Mouse (Mus musculus): Measurements from ENCODE around the gene Nr2f6.

Gene Nr2f6

DNA sequence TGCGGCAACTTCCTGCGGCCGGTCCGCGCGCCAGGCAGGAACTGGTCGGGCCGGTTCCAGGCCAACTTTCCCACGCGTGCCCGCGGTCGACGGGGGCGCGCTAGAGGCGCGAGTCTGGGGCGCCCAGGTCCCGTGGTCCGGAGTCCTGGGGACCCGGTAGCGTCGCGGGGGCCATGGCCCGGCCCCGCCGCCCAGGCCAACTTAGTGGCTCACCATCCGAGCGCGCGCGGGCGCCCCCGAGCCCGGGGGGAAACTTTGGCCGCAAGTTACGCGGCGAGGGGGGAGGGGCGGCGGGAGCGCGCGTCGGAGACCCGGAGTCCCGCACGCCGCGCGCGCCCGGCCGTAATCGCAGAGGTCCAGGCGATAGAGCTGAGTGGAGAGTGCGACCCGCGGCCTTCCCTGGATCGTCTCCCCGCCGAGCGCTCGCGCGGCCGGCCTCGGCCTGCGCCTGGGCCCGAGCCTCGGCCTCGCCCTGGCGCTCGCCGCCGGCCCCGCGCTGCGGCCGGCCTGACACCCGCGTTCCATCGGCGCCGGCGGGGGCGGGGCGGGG, at the start of gene Nr2f6:
Gene Nr2f6, minus strand, starts transcription at position 540 of the 550 bp plus-strand sequence.
- peak; percentile 58 for DNase-seq (ENCODE audit: low read depth)

DNA sequence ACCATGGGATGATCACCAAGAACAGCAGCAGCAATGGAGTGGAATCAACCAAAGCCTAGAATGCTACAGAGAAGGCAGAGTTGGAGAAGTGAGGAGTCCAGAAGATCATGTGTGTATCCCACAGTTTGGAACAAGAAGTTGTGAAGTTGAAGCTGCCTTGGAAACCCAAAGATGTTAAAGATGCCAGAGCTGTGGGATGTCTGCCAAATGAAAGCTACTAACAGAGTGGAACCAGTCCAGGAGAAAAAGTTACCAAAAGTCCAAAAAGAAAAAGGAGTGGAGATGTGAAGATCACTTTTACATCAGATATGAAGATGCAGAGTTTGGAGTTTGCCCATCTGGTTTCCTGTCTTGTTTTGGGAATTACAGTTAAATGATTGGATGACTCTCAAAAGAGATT, 40.4 kb upstream of the Nr2f6 start:
- no peak for DNase-seq (ENCODE audit: low read depth)

DNA sequence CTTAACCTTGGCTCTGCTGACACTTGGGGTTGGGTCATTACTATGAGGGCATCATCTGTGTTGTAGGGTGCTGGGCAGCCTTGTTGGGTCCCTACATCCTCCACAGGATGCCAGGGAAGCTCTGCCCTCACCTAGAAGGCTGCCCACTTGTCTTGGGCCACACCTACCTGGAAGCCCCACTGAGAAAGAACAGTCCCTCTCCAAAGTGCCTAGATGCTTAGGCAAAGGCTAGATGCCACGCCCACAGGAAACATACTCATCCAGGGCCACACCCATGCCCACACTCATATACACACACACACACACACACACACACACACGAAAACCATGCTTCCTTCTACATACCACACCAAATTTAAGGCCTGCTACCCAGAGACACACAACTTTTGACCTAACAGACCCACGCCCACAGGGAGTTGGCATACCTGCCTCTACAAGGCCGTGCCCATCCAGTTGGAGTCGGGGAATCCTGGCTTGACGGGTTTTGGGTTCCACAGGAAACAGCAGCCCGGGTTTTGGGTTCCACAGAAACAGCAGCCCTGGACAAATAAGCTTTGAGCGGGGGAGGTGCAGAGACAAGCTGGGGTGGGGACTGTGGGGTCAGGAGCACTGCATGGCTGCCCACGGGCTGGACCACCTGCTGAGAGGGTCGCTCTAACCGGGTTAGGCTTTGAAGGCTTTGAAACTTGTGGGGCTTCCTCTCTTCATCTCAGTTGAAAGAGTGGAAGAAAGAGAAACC, 29.9 kb upstream of the Nr2f6 start:
- peak; percentile 71 for DNase-seq (ENCODE audit: low read depth)

DNA sequence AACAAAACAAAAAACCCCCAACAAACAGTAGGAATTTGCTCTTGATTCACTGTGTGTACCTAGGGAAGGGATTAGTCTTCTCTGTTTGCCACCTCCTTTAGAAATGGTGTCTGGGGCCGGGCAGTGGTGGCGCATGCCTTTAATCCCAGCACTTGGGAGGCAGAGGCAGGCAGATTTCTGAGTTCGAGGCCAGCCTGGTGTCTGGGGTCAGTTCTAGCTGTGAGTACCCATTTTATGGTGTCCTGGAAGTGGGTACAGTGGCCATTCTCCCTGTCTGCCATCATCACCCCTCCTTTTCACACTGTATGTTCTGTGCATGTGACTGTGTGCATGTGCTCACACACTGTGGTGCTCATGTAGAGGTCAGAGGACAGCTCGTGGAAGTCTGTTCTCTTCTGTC, 26.5 kb upstream of the Nr2f6 start:
- DNase-seq (ENCODE audit: low read depth): no peak

DNA sequence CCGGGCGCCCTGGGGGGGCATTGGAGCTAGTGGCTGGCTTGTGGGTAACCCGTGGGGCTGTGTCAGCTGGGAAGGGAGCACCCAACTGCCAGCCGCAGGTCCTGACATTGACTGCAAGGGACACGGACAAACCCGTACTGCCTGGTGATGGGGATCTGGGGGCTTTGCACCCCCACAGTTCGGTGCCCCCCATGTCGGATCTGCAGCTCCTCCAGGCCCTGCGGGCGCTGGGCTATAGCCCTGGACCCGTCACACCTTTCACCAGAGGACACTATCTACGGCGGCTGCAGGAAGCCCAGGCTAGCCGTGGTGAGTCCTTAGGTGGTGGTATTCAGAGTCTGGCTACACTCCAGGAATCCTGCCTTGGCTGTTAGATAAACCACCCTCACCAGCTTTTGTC, 25.7 kb upstream of the Nr2f6 start:
- DNase-seq (ENCODE audit: low read depth): no peak

DNA sequence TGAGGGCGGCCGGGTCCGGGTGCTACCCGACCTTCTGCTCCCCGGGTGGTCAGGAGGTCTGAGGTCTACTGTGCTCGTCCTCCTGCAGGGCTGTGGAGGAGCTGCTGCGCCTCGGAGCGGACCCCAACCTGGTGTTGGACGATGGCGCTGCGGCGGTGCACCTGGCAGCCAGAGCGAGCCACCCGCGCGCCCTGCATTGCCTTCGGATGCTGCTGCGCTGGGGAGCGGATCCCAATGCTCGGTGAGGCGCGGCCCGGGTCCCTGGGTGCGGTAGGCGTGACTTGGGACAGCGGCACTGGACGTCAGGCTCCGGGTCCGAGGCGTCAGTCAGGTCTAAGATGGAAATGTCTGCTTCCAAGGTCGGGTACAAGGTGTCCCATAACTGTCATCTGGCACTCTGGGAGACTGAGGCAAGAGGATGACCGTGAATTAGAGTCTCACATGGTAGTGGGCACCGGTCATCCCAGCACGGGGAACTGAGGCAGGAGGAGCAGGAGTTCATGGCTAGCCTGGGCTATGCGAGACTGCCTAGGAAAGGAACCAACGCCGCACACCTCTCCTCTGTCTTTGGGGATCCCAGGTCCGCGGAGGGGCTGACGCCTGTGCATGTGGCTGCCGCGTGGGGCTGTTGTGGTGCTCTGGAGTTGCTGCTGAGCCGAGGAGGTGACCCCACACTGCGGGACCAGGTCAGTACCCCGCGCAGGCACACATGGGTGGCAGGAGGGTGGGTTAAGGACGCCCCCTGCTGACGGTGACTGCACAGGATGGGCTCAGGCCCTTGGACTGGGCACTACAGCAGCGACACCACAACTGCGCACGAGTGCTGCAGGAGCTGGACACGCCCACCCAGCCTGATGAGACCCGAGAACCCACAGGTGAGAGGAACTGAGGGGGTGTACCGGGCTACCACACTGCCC, 24.6 kb upstream of the Nr2f6 start:
- DNase-seq (ENCODE audit: low read depth): peak; percentile 49

DNA sequence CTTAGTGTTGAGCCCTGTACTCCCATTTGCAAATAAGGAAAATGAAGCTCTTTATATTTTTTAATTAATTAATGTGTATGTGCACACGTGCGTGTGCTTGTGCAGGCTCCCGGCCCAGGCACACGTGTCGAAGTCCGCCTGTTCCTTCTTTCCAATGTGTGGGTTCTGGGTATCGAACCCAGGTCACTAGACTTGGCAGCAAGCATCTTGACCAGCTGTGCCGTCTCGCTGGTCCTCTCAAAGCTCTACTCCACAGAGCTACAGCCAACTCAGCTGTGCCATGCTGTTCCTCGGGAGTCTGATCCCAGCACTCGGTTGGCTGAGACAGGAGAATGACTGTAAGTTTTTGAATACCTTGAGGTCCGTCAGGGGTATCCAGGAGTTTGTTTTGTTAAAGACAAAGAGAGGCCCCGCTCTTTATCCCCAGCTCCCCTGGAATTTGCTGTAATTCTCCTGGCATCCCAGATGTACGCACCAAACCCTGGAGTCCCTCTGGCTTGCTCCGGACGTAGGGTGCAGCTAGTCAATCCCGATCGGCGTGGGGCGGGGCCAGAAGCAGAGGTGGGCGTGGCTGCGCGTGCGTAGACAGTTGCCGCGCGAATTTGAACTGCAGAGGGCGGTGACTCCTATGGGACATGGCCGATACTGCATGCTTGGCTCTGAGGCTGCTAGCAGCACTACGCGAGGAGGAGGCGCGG, 23.8 kb upstream of the Nr2f6 start, which contains the start of gene Ankle1:
Gene Ankle1, plus strand, starts transcription at position 610 of the 698 bp plus-strand sequence.
- peak; percentile 97 for DNase-seq (ENCODE audit: low read depth)

DNA sequence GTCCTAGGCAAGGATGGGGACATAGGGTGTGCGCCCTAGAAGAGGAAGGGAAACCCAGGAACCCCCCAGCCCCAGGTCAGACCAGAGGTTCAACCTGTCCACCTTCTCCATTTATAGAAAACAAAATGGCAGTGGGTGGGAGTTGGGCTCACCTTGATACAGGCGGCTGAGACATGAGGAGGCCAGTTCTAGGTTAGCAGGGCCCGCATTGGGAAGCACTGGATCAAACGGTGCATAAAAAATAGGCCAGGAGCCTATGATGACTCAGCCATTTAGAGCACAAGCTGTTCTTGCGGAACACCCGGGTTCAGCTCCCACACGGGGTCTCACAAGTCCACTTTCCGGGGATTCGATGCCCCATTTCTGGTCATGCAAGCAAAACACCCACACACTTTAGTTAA, 23.2 kb upstream of the Nr2f6 start:
- no peak for DNase-seq (ENCODE audit: low read depth)

DNA sequence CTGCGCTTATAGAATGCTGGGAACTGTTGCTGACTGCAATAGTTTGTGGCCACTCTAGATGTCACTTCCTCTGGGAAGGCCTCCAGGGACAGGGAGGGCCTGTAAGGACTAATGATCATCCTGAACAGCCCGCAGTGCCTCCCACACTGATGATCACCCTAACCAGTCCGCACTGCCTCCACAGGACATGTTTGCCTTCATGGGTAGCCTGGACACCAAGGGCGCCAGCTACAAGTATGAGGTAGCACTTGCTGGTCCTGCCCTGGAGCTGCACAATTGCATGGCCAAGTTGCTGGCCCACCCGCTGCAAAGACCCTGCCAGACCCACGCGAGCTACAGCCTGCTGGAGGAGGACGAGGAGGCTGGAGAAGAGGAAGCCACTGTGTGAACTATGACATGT, 22.3 kb upstream of the Nr2f6 start:
- no peak for DNase-seq (ENCODE audit: low read depth)

DNA sequence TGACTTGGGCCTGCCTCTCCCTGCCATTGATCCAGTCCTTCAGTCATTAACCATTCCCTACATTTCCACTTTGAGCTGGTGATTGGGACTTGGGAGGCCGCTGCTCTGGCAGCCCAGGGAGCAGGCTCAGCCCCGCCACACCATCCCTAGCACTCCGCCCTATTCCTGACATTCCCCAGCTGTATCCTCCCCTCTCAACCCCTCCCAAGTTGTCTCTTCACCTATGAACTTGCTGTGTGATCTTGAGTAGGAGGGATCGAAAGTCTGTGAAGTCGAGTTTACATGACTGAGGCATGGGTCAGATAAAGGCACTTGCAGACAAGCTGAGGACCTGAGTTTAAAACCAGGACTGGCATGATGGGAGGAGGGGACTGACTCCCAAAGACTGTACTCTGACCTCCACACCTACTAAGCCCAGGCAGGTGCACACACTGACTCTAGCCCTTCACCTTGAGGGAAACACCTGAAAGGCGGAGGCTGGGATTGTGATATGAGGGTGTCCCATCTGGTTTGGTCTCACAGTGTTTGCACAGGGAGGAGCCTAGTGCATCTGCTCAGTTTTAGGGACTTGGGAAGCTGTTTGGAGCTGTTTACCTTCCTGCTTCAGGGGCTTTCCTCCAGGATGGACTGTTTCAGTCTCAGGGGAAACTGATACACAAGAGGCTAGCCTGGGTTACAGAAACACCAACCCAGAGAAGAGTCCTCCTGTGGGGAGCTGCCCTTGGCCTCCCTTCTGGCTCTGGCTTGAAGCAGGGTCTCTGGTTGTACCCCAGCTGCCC, 21.5 kb upstream of the Nr2f6 start:
- no peak for DNase-seq (ENCODE audit: low read depth)

DNA sequence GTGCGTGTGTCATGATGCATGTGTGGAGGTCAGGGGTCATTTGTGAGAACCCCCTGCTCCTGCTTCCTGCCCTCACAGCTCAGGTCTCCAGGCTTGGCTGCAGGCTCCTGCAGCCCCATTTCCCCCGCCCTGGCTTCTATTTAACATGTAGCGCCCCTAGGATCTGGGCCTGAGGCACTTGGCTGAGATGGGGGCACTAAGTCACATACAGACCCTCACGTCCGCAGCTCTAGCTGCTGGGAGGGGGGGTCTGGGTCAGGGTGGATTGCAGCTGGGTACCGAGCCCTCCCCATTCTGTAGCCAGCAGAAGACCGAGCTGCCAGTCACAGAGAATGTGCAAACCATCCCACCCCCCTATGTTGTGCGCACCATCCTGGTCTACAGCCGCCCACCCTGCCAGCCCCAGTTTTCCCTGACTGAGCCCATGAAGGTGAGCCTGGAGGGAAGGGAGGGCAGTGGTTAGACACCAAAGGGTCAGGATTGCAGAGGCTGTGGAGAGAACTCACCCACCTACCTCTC, 20.7 kb upstream of the Nr2f6 start:
- DNase-seq (ENCODE audit: low read depth): no peak

DNA sequence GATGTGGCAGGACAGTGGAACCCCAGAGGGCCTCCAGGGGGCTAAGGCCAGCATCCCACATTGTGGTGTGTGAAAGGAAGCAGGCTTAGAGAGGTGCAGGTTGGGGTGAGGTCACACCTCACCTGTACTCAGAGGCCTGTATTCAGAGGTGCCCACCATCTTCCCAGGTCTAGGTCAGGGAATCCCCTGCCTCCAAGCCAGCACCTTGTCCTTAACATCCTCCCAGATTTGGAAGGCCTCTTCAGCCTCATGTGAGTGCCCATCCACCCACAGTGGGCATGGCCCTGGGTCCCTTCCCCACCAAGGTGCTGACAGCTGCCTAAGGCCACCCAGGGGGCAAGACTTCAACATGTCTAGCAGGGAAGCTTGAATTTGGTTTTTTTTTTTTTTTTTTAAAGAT, 19.7 kb upstream of the Nr2f6 start:
- DNase-seq (ENCODE audit: low read depth): no peak

DNA sequence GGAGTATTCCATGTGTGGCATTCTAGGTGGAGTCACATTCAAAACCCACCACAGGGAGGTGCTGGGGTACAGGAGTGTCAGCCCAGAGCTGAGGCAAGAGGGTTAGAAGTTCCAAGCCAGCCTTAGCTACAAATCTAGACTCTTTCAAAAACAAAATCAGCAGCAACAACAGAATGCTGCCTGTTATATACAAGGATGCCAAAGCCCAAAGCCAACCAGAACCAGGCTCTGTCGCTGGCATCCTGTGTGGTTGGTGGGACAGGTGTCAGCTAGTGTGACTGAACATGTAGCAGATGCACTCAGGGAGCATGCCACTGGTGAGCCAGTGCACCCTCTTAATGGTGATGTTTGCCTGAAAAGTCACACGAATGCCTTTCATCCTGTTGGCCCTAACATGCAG, 19.1 kb upstream of the Nr2f6 start:
- no peak for DNase-seq (ENCODE audit: low read depth)

DNA sequence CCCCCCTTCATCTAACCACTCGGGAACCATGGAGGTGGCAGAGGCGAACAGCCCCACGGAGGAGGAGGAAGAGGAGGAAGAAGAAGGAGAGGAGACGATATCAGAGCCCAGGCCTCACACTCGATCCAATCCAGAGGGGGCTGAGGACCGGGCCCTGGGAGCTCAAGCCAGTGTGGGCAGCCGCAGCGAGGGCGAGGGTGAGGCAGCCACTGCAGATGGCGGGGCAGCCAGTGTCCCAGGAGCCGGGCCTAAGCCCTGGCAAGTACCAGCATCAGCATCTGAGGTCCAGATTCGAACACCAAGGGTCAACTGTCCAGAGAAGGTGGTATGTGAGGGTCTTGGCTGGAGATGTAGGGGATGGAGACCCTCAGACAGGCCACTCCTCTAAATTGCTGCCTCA, 15.9 kb upstream of the Nr2f6 start:
- no peak for DNase-seq (ENCODE audit: low read depth)

DNA sequence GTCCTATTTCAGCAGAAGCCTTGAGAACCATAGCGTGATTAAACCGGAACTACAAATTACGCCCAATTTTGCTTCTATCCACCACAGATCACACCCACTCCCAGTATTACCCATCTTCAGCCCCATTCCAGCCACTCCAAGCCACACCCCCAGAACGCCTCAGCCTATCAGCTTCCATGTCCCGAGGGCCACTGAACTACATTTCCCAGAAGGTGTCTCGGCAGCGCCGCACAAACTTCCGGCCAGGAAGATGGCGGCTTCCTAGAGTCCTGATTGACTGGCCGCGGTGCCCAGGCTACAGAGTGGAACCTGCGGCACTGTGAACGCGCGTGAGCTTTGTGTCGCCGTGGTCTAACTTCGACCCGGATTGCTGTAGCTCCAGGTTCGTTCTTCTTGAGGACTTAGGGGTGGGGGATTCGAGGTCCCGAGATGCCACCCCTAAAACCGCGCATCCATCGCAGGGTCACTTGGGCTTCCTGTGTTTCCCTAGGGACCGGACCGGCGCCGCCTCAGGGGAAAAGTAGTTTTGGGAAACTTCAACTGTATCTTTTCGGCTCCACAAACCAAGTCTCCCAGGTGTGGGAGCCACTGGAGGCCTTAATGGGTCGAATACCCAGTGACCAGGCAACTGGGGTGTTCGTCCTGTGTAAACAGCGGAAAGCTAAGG, 15.0 kb upstream of the Nr2f6 start, which contains the start of gene Babam1:
Gene Babam1, plus strand, starts transcription at position 223 of the 667 bp plus-strand sequence.
- DNase-seq (ENCODE audit: low read depth): peak; percentile 92

DNA sequence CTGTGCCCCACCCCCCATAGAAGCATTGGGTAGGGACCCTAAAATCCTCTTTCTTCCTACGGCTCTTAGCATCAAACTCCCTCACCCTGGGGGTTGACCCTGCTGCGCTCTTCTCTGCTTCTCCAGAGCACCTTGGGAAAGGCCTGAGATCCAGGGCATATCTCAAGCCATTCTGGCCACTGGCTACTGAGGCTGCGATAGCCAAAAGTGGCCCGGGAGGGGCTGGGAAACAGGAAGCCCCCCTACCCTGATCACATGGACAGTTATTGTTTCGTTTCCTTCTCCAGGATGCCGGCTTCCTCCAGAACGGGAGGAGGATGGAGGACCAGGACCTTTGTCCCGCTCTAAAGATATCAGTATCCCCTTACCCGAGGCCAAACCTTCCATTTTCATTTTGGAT, 13.9 kb upstream of the Nr2f6 start, which contains the start of gene Ushbp1:
Gene Ushbp1, minus strand, starts transcription at position 174 of the 400 bp plus-strand sequence.
- DNase-seq (ENCODE audit: low read depth): no peak

DNA sequence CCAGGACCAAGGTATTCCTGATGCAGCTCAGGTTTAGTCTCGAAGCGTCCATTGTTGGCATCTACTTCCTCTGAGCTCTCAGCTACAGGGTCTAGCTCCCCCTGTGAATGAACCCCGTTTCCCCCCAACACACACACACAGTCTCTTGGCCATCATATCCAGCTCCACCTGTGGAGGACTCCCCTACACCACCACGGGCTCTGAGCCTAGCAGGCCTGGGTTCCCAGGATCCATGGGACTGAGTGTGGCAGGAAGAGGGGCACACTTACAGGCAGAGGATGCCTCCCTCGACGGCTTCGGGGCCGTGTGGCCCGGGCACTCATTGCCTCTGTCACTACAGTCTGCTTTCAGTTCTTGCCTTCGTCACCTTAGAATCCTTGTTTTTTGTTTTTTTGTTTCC, 13.3 kb upstream of the Nr2f6 start:
- DNase-seq (ENCODE audit: low read depth): no peak

DNA sequence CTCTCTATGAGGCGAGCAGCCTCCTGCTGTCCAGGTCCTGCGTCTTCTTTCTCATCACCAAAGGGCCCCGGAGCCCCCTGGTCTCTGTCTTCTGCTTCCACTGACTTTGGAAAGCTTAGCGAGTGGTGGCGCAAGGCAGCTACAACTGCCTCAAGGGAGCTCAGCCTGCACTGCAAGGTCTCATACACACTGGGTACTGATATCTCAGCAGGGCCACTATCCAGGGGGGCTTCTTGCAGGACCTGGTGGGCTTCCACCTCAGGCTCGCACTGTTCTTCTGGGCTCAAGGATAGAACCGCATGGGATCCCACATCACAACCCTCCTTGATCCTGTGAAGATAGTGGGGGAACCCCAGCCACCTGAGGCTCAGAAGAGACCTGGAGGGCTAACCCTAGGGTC, 12.7 kb upstream of the Nr2f6 start:
- no peak for DNase-seq (ENCODE audit: low read depth)

DNA sequence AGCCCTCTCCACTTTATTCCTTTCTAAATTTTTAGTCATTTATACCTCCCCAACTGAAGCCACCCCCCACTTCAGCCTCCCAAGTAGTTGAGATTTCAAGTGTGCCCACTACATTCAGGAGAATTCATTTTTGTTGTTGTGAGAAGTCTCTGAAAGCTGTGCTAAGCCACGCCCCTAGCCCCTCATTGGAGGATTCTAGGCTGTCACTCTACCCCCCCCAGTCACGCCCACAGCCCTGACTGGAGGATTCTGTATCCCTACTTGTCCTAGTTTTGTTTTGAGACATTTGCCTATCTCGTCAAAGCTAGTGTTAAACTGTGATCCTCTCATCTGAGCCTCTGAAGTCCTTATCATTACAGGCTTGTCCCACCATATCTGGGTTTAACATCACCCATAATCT, 11.1 kb upstream of the Nr2f6 start:
- DNase-seq (ENCODE audit: low read depth): no peak

DNA sequence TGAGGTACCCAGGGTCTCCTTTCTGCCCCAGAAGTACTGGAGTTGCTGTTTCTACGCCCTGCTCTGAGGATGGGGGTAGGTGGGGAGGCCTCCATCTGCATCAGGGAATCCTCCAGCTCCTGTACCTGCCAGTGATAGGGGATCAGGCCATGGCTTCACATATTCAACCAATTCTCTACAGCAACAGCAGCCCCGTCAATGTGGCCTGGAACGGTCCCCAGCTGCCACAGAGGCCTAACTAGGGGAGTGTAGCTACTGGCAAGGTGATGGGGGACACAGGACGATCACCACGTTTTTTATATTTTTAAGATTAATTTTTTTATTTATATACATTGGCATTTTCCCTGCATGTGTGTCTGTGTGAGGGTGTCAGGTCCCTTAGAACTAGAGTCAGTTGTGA, 10.6 kb upstream of the Nr2f6 start:
- DNase-seq (ENCODE audit: low read depth): no peak

DNA sequence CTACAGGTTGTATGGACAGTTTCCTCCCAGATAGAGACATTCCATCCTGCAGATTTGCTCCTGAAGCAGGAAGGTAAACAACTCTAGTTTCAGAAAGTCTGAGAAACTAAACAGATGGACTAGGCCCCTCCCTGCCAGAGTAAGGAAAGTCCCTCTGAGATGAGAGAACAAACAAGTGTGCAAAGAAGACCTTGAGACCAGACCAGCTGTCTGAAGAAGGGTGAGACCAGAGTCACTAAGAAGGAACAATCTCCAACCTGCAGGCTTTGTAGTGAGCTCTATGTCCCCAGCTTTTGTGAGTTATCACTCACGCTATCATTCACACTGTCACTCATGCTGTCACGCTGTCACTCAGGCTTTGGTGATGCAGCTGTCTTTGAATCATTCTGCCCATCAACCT, 9.9 kb upstream of the Nr2f6 start:
- no peak for DNase-seq (ENCODE audit: low read depth)

Data from naive thymus-derived CD4-positive, alpha-beta T cell, adult 2 months (primary cell).